Mouse (Mus musculus): ENCODE measurements around the gene Zzz3.

GRCm38 (mm10) chr3:152446966-152447365 is 51.7 kb downstream of the Zzz3 start:
- no peak for TF ChIP-seq MYC (IDR thresholded peaks at IDR 0.05; ENCODE audit: low read depth, low read length)
- TF ChIP-seq ZKSCAN1 (IDR thresholded peaks at IDR 0.05; ENCODE audit: borderline replicate concordance, low read depth, low read length), result no peak
- no peak for TF ChIP-seq CTCF (conservative IDR thresholded peaks at IDR 0.05 in 1 of 2, IDR thresholded peaks at IDR 0.05 in 1 of 2; ENCODE audit: low read depth in 2 of 2, low read length in 2 of 2)
- TF ChIP-seq E2F4 (IDR thresholded peaks at IDR 0.05; ENCODE audit: insufficient replicate concordance, low read depth, low read length), result no peak
- no peak for TF ChIP-seq NRF1 (IDR thresholded peaks at IDR 0.05; ENCODE audit: low read depth, low read length)
- no peak for TF ChIP-seq SMC3 (IDR thresholded peaks at IDR 0.05; ENCODE audit: low read depth, low read length)
- no peak for TF ChIP-seq POLR2A (IDR thresholded peaks at IDR 0.05; ENCODE audit: low read depth, low read length)

Data from CH12.LX (cell line).